Mouse (Mus musculus) urinary bladder, postnatal 10 days (tissue): ENCODE results near the gene Usp24.
"Not testable (repeated sequence)": the region's sequence is repeated elsewhere in the genome, so short reads cannot be mapped to it uniquely, and the experiment has no call there.

Experiments used
- DNase-seq: peaks from one replicate; pipeline ENCODE4 v3.0.0; 2022; ENCODE audit warnings: low spot score

Usp24 gene

DNA sequence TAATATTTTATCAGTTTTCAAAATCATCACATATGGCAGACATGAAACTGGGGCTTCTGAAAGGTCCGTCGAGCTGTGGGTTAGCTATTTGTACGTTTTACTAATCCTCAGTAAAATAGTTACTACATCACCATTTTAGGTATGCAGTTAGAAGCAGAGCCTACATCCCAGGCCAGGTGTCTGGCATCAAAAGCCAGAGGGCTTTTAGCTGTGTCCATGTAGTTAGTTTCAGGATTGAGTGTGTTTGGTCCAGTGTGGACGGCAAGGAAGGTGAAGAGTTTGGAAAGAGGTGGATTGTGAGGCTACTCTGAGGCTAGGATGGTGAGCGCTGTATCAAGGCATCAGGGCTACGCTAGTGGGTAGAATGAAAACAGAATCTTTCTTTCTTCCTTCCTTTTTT is 3.0 kb downstream of the Usp24 start:
- no peak for DNase-seq

DNA sequence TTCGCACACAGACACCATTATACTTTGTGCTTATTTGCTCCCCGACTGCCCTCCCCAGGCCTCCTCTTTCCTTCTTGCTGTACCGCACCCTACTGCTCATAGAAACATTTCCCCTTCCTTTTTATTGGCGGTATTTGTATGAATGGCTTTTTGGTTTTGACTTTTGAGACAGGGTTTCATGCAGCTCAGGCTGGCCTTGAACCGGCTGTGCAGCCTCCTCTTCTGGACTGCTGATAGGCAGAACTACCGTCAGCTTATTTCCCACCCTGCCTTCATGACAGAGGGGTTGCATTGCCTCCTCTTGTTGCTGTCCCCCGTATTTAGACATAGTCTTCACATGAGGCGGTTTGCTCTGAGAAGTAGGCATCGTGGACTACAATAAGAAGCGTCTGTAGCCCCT is 6.8 kb downstream of the Usp24 start:
- DNase-seq: no peak

DNA sequence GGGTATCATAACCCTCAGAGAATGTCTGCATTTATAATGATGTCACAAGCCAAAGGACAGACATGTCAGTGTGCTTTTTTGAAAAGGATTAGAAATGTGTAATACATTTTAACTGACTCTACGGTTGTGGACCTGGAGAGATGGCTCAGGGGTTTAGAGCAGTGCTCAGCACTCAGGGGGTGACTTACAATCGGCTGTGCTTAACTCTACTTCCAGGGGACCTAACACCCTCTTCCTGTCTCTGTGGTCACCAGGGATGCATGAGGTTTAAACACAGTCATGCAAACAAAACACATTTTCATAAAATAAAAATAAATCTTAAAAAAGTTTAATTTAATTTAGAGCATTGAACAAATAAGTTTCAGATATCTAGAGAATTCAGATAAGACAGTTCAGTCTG is 7.3 kb downstream of the Usp24 start:
- no peak for DNase-seq

DNA sequence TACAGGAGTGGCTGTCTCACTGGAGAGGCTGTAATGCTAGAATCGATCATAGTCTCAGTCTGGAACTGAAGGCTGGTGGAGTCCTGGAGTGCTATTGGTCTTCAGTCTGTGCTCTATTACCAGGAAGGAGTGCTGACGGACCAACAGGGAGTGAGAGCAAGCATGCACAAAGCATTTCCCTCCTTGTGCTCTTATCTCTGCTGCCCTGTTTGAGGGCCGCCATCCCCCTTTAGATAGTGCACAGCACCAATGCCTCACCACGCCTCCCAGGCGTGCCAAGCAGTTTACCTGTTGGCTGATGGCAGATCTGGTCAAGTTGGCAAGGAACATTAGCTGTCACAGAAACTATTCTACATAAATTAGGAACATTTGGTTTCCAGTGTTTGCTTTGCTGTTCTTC is 11.4 kb downstream of the Usp24 start:
- no peak for DNase-seq

DNA sequence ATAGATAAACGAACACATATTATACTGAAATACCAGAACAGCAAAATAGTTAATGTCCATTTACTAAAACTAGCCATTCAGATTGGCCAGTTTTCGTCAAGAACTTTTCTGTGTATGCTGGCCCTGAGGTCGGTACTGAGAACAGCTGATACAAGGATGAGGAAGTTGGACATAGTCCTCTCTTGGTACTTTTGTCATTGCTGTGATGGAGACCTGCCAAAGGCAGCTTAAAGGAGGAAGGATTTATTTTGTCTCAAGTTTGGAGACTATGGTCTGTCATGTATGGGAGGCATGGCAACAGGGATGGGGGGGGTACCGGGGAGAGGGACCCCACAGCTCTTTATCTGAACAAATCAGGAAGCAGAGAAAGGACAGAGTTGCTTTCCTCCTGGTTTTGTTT is 12.7 kb downstream of the Usp24 start:
- no peak for DNase-seq

DNA sequence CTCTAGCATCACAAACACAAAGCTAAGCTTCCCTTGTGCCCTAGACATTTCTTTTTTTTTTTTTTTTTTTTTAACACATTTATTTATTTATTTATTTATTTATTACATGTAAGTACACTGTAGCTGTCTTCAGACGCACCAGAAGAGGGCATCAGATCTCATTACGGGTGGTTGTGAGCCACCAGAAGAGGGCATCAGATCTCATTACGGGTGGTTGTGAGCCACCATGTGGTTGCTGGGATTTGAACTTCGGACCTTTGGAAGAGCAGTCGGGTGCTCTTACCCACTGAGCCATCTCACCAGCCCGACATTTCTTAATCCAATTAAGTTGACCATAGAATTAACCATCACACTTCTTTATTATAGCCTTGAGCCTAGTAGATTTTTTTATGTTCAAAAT is 13.2 kb downstream of the Usp24 start:
- DNase-seq: not testable (repeated sequence)

DNA sequence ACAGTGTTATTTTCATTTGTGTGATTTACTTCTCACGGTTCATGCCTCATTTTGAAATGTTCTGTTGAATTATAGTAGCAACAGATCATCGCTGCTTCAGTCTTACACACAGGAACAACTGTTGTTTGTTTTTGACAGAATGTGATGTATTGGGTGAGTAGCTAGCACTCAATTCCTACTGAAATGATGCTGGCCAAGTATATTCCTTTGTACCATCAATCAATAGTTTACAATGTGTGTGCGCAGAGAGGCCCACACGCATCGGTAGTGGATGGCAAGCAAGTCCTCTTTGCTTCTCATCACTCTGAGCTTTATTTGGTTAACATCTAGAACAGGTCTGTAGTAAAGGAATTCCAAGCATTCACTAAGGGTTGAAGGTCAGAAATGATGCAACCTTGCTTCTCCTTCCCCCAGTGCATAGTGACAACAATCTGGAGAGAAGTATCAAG is 14.4 kb downstream of the Usp24 start:
- DNase-seq: no peak

DNA sequence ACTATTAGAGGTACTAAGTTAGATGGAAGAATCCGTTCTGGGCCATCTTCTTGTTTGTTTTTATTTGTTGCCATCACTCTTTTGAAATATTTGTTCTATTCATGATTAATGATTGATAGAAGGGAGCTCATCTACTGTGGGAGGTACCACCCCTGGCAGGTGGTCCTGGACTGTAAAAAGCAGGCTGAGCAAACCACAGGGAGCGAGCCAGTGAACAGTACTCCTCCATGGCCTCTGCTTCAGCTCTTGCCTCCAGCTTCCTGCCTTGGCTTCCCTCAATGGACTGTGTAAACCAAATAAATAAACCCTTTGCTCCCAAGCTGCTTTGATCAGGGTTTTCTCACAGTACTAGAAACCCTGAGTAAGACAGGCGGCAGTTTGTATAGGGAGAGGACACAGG is 17.1 kb downstream of the Usp24 start:
- DNase-seq: no peak

DNA sequence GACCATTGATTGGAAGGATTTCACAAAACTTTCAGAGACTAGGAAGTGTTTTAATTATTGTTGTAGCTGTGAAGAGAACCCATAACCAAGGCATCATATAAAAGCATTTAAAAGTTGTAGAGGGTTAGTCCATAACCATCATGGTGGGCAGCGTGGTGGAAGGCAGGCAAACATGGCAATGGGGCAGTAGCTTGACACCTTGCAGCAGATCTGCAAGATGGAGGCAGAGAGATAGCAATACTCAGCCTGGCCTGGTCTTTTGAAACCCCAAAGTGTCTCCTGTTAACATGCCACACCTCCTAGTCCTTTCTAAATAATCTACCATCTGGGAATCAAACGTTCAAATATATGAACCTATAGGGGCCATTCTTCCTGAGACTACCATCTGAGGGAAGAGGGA is 17.6 kb downstream of the Usp24 start:
- DNase-seq: no peak

DNA sequence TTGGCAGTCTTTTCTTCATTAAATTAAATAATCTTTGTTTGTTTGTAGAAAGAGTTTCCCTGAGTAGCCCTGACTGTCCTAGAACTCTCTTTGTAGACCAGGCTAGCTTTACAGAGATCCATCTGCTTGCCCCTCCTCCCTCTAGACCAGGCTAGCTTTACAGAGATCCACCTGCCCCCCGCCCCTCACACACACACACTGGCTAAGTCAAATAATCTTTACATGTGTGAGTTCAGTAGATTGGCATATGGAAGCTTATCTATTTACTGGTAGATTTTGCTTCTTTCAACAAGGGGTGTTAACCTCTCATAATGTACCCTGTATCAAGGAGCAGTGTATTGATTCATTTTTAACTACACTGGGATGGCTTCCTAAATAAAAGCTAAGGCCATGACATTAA is 19.8 kb downstream of the Usp24 start:
- no peak for DNase-seq

DNA sequence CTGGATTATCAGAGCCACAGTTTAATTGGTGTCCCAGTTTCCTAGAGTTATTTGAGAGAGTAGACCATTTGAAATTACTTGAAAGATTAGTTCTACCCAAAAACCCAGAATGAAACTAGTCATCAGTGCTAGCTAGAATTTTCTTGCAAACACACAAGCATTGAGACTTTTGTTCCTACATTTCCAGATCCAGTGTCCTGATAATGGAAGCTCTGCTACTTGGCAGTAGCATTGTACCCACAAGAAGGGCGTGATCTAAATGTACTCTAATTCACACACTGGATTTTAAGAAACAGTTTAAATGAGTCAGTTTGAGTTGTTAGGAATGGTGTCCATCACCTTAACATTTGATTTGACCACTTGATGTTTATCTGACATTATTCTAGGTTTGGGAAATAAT is 31.7 kb downstream of the Usp24 start:
- no peak for DNase-seq

DNA sequence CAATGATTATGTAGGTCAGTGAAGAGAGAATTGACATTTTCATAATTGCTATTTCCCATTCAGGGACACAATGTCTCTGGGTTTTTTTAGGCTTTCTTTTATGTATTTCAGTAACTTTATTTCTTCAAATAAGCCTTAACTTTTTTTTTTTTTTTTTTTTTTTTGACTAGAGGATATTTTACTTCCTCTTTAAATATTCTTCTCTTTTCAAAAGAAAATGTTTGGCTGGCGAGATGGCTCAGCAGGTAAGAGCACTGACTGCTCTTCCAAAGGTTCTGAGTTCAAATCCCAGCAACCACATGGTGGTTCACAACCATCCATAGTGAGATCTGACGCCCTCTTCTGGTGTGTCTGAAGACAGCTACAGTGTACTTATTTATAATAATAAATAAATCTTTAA is 39.0 kb downstream of the Usp24 start:
- DNase-seq: not testable (repeated sequence)

DNA sequence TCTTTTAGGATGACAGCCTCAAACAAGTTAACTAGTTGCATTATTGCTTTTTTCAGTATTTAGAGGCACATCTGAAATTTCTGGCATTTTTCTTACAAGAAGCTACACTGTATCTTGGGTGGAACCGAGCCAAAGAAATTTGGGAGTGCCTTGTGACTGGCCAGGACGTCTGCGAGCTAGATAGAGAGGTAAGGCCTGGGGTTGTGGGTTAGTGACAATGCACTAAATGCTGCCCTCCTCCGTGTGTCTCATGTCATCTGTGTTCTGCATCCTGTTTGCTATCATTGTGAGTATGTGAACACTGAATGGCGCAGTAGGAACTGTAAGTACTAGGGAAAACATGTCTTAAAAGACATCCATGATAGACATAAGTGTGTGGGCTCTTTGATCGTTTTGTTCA is 54.0 kb downstream of the Usp24 start:
- no peak for DNase-seq

DNA sequence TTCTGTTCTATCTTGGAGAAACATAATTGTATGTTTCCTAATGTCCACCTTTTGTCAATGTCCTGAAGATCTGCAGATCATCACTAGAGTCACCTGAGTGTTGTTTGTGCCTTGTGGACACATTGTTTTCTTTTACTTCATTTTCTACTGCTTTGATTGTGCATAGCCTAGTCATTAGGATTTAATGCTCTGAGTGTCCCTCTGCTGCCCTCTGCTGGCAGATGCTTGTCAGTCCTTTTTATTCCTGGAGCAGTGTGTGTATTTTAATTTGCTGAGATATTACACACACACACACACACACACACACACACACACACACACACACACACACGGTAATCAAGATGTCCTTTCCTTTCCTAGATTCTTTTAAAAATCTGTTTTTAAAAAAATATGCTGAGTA is 59.8 kb downstream of the Usp24 start:
- peak; percentile 39 for DNase-seq

DNA sequence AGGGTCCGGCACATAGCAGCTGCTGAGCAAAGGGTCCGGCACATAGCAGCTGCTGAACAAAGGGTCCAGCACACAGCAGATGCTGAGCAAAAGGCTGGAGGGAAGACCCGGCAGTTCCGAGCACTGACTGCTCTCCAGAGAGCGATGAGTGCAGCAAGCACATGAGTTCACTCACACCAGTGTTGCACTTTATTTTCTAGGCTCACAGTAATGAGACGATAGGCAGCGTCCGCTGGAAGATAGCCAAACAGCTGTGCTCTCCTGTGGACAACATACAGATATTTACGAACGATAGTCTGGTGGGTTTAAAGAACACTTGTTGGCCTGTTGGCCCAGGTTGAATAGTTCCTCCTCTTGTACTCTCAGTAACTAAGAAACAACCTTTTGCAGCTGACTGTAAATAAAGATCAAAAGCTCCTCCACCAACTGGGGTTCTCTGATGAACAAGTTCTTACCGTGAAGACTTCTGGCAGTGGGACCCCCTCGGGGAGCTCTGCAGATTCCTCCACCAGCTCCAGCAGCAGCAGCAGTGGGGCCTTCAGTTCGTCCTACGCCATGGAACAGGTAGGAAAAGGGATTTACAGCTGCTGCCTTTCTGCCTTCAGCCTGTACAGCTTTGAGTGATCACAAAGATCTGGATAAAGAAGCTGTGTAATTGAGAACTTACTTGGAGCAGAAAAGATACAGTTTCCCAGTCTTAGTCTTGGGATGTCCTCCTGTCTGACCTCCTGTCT is 63.0 kb downstream of the Usp24 start:
- DNase-seq: no peak

DNA sequence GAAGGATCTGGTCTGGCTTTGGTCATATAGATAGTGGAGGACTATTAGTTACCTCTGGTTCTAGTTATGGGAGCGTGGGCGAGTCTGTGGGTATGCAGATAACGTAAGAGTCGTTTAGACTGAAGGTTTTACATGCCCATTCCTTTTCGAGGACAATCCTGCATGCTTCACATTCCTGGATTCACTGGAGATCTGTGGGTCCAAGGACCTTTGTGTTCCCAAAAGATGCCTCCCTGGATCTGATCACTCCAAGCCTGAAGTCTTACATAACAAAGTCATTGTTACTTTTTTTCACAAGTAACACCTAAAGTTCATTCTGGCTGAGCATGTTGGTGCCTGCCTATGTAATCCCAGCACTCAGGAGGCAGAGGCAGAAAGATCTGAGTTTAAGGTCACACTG is 65.1 kb downstream of the Usp24 start:
- no peak for DNase-seq

DNA sequence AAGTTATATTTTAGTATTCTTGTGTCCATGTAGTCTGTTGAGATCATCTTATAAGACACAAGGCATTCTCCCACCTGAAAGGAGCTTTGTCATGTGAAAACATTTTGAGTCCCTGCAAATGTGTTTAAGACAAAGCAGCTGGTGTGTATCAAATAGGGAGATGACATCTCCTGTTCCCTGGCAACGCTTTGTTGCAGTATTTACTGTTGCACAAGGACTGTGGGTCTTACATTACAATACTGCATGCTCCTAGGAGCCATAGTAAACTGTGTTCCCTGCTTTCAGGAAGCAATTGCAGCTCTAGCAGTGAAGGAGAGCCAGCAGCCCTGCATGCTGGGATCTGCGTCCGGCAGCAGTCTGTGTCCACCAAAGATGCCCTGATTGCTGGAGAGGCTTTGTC is 73.9 kb downstream of the Usp24 start:
- DNase-seq: no peak

DNA sequence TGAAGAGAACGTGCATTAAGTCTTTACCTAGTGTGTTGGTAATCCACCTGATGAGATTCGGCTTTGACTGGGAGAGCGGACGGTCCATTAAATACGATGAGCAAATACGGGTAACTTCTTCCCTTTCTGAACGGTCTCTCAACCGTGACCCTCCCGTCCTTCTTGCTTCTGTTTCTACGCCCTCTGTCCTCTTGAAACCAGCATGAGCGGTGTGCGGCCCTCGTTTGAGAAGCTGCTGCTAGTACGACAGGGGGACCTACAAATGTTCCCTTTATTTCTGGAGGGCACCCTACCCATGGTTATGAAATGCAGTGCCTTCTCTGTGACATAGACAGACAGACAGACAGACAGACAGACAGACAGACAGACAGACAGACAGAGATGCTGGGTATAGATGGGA is 93.6 kb downstream of the Usp24 start:
- DNase-seq: no peak

DNA sequence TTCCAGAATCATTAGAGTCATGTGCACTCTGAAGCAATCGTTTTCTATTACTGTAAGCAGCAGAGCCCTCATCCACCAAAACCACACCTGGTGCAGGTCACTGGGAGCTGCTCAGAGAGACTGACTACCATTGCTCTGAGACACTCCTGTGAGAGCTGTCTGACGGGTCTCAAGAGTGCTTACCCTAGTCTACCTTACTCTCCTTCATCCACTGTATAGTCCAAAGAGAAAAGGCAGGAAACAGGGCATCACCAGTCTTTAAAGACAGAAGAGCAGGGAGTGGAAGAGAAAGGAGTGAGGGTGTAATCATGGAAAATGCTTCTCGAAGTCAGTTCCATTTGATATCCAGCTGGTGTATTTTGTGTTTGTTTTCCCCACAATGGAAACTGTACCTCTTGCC is 103.2 kb downstream of the Usp24 start:
- no peak for DNase-seq

DNA sequence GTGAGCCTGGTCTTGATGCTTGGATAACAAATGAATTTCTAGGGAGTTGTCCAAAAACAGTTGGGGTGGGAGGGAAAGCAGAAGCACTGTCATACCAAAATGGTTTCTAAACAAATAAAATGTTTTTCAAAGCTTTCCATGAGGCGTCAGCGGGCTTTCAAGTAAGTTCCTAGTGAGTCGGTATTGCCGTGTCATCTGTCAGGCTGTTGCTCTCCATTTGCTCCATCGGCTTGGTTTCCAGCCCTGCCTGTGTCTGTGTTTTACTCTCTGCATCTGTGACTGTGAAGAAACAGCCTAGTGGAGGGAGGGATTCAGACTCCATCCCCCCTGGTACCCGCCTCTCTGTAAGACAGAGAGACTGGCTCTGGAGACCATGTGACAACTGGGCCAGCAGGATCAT is 103.8 kb downstream of the Usp24 start:
- no peak for DNase-seq

DNA sequence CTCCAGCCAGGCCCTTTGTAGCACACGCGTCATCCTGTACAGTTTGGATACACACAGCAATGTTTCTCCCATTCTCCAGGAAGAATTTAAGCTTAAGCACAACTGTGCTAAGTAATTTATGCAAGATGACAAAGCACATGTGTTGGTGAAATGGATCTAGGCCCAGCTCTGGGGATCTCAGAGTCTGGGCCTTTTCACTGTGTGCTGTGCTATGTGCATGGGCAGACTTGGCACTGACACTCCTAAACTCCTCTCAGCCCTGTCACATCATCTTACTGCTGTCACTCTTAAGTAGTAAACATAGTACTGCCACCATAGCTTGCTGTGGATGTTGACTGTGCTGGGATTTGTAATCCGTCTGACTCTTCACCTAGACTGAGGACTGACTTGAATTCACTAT is 106.6 kb downstream of the Usp24 start:
- DNase-seq: no peak

DNA sequence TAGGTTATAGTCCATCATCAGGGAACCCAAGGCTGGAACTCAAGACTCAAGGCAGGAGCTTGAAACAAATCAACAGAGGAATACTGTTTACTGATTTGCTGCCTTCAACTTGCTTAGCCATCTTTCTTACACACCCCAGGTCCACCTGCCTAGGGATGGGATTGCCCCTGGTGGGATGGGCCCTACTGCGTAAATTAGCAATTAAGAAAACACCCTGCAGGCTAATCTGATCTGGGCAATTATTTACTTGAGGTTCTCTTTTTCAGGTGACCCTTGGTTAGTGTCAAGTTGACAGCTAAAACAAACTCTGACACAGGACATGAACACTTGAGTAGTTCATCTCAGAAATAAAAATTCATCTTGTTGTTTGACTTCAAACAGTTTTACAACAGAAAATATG is 108.5 kb downstream of the Usp24 start:
- DNase-seq: no peak

DNA sequence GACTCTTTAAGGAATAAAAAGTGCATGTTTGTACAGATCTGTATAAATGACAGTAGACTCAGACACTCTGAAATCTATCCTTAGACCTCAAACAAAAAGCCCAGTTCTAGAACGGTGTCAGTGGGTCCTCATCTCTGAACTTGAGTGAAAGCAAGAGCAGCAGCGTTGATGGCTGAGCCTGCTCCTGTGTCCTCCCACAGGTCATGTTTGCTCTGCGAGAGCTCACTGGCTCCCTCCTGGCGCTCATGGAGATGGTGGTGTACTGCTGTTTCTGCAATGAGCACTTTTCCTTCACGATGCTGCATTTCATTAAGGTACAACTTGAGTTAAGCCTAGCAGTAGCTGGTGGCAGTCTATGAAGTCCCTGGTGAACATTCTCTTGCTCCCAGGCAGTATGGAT is 110.3 kb downstream of the Usp24 start:
- no peak for DNase-seq

DNA sequence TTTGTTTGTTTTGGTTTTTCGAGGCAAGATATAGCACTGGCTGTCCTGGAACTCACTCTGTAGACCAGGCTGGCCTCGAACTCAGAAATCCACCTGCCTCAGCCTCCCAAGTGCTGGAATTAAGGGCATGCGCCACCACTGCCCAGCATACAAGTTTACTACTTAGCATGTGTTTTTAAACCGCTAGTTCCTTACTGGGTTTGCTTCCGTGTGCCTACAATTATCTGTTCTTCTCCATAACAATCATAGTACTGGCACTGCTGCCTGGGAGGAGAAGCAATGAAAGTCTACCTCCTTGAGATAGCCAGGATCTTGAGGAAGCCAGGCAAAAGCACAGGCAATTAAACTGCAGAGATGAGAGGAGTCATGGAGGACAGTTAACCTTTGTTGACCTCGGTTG is 112.6 kb downstream of the Usp24 start:
- DNase-seq: no peak

DNA sequence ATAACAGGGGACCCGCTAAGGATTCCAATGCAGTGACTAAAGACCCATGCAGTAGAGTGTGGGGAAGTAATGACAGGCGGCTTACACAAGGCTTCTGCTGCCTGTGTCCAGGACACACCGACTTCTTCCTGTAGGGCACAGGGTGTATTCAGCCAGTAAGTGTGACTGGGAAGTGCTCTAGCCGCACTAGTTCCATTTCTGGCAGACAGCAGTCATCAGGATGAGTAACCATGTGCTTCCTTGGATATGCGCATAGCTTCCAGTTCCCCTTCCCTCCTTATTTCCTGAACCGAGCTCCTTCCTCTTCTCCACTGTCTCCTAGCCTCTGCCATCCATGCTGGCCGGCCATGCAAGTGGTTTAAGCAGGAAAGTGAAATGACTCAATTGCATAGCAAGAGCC is 113.1 kb downstream of the Usp24 start:
- DNase-seq: no peak
